Mouse (Mus musculus): ENCODE measurements around the gene Tlr9. TPM values are rescaled to one million over a fixed set of nuclear protein-coding genes. Genes with fewer than 3 reads are reported as not detected.
A peak's percentile ranks its signal among the peaks of the same experiment; 100 is the strongest.

Gene Tlr9
- total RNA-seq (2021), result 1 to 10 TPM; 1.0 to 1.2 TPM
- long read RNA-seq, experiment 1, result 0 reads
- long read RNA-seq, experiment 2, result 0 reads

DNA sequence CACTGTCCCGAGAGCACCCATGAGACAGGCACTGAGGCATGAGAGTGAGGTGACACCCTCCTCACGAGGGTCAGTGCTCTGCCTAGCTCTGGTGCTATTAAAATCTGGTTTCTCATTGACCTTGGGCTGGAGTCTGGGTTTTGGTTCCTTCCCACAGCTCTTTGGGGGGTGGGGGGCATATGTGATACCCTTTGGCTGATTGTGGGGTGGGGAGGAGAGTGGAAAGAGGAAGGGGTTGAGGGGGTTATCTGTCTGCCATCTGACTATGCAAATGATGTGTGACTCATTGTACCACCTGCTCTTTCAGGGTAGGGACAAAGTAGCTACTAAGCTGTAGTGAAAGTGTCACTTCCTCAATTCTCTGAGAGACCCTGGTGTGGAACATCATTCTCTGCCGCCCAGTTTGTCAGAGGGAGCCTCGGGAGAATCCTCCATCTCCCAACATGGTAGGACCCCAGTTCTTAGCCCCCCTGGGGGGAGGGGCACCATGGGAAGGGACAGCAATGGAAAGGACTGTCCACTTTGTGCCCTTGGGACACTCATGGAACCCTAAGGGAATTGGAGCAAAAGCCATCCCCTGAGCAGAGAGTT is at the start of gene Tlr9:
Gene Tlr9 (plus strand): TSS at position 338 of the 591 bp plus-strand sequence.
- intact Hi-C loops (cut with DNase I), result loop anchor here (5.0 kb wide), 1 partner anchor 55 kb away; no protein-coding TSS in a partner anchor
- no peak for DNase-seq (ENCODE audit: low spot score in 2 of 2)

- DNase-seq (ENCODE audit: low spot score in 2 of 2), result no peak
- intact Hi-C loops (cut with DNase I), result loop anchor here (2.0 to 5.0 kb wide), 2 partner anchors 13 to 39 kb away; no protein-coding TSS in a partner anchor
Observed at GRCm38 (mm10) chr9:106173363-106173762, 49.0 kb upstream of the Tlr9 start.

- intact Hi-C loops (cut with DNase I), result no loop called here
Observed at GRCm38 (mm10) chr9:106175552-106176200, 46.7 kb upstream of the Tlr9 start.

DNA sequence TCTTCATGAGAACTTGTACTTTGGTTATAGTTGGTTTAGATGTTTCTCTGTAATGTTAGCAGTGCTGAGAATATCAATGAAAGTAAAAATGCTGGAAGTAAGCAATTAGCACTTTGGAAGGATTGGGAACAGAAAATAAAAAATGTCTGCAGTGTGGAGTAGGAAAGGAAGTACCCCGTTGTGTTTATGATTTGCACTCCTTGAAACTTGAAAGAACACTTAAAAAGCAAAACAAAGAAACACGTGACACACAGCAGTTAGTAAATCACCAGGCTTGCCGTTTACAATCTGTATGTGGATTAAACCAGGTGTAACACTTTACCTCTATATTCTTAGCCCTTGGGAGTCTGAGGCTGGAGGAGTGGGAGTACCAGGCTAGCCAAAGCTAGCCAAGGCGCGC is 45.6 kb upstream of the Tlr9 start:
- no peak for DNase-seq (ENCODE audit: low spot score in 2 of 2)
- intact Hi-C loops (cut with DNase I), result no loop called here

More at GRCm38 (mm10) chr9:106175552-106176200, 46.7 kb upstream of the Tlr9 start:
- no peak for DNase-seq (ENCODE audit: low spot score in 2 of 2)

DNA sequence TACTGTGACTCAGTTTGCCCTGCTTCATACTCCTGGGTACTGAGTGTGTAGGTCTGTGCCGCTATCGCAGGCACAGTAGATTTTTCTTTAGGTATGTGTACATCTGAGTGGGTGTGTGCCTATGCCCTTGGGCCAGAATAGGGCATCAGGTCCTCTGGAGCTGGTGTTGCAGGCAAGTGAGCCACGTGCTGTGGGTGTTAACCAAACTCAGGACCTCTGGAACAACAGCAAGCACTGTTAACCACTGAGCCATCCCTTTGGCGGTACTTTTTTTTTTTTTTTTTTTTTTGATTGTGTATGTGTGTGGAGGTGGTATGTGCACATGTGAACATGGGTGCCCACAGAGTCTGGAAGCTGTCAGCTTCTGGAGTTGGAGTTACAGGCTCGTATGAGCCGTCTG is 44.6 kb upstream of the Tlr9 start:
- intact Hi-C loops (cut with DNase I), result no loop called here
- DNase-seq (ENCODE audit: low spot score in 2 of 2), result no peak

- intact Hi-C loops (cut with DNase I), result no loop called here
- DNase-seq (ENCODE audit: low spot score in 2 of 2), result no peak
Observed at GRCm38 (mm10) chr9:106179454-106179853, 42.9 kb upstream of the Tlr9 start.

- intact Hi-C loops (cut with DNase I), result no loop called here
Observed at GRCm38 (mm10) chr9:106179964-106180363, 42.4 kb upstream of the Tlr9 start.

DNA sequence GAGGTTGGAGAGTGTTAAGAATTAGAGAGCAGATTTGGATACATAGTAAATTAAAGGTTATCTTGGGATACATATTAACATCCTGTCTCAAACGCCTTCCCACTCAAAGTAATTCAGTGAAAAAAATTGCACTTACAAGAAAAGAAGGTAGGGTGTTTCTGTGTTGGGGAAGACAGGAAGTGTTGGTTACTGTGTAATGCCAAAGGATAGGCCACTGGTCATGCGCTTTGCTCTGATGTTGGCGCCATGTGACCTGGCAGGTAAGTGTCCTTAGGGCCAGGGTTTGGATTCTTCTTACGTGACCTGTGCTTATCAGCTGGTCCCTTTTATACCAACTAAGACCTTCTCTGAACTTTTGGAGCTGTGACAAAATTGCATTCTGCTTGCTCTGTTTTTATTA is 40.3 kb upstream of the Tlr9 start:
- intact Hi-C loops (cut with DNase I), result no loop called here
- no peak for DNase-seq (ENCODE audit: low spot score in 2 of 2)

More at GRCm38 (mm10) chr9:106179964-106180363, 42.4 kb upstream of the Tlr9 start:
- DNase-seq (ENCODE audit: low spot score in 2 of 2), result no peak

- intact Hi-C loops (cut with DNase I), result no loop called here
- no peak for DNase-seq (ENCODE audit: low spot score in 2 of 2)
Observed at GRCm38 (mm10) chr9:106183996-106184395, 38.4 kb upstream of the Tlr9 start.

DNA sequence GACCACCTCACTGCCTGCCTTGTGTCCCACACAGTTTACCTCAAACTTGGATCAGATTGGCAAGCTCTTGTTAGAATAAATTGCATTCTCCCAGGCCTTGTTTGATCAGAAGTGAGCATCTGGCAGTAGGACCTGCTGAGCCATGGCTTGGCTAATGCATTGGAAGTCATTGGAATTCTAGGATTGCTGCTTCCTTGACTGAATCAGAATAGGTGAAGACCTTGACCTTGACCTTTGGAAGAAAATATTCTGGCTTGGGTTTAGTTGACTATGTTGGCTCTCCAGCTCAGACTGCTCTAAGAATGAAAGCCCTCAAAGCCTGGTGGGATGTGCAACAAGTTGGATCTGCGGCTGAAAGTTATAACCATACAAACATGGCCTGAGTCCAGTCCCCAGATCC is 31.0 kb upstream of the Tlr9 start:
- DNase-seq (ENCODE audit: low spot score in 2 of 2), result no peak
- intact Hi-C loops (cut with DNase I), result no loop called here

GRCm38 (mm10) chr9:106192024-106192423 is 30.4 kb upstream of the Tlr9 start:
- intact Hi-C loops (cut with DNase I), result no loop called here
- no peak for DNase-seq (ENCODE audit: low spot score in 2 of 2)

GRCm38 (mm10) chr9:106192998-106193397 is 29.4 kb upstream of the Tlr9 start:
- peak in 1 of 2 experiments; percentile 60 for DNase-seq (ENCODE audit: low spot score in 2 of 2)
- intact Hi-C loops (cut with DNase I), result no loop called here

DNA sequence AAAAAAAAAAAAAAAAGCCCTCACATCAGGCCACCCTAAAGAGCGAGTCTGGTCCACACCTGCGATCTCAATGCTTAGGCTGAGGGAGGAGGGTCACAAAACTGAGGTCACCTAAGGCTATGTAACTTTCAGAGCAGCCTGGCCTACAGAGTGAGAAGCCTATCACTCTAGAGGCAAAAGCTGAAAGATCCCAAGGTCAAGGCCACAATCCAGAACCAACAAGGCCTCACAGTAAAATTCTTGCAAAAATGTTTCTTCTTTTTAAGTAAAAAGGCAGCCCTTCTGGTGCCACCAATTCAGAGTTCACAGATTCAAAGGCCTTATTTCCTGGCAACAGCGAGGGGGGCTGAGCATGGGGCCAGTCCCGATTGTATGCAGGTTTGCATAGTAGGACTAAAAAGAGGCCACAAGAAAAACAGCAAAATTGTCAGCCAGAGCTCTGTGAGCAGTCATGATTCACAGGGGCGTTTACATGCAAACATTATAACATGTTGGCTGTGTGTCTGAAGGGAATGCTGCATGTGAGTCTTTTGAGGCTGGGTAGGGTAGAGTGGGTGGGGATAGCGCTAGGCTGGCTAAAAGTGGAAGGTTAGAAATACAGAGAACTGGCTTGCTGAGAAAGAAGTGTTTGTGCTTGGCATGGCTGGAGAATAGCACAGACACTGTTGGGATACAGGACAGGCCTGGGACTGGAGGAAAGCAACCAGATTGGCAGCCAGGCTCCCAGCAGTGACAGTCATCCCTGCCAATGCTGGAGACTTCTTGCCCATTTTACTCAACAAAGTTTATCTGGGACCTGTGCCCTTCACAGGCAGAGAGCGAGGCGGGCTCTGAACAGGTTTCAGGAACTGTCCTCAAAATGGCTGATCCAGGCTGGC is 28.2 kb upstream of the Tlr9 start:
- intact Hi-C loops (cut with DNase I), result no loop called here
- peak in 1 of 2 experiments; percentile 63 for DNase-seq (ENCODE audit: low spot score in 2 of 2)

GRCm38 (mm10) chr9:106195693-106196092 is 26.7 kb upstream of the Tlr9 start:
- intact Hi-C loops (cut with DNase I), result no loop called here
- DNase-seq (ENCODE audit: low spot score in 2 of 2), result peak in 1 of 2 experiments; percentile 70

DNA sequence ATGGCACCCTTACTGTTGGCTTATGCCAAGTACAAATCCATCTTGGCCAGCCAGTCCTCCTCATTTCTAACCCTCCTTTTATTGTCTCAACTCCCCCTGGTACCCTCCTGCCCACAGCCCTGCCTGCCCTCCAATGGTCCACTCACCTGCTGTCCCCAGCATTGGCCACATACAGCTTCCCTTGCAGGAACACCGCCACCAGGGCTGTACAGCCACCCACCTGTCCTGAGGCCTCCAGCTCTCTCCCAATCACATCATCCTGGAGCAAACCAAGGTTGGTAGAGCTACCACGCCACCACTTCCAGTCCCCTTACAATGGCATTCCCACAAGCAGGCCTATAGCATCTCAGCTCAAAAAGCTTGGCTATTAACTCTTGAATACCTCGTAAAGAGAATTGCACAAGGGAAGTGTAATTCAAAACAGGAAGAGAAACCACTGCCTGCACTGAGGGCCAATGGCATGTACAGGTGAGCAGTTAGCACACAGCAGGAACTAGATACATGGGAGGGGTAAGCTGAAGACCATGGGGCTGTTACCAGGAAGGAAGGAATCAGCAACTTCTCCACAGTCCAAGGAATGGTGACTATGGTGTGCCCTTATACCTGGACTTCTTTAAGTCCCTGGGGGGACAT is 25.2 kb upstream of the Tlr9 start:
- intact Hi-C loops (cut with DNase I), result no loop called here
- no peak for DNase-seq (ENCODE audit: low spot score in 2 of 2)

DNA sequence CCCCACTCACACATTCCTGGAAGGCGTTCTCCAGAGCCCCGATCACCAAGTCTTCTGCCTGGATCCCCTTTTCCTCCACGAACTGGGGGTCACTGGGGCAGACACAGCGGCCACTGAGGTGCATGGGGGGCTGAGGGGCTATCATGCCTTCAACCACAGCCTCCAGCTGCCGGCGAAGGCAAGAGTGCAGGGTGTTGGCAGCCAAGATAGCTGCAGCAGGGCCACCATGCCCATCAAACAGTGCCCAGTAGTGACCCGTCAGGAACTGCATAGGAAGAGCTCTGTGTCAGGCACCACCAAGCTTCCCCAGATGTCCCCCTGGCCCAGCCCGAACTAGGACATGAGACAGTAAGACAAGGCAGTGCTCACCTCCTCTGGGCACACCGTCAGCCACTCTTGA is 24.7 kb upstream of the Tlr9 start:
- intact Hi-C loops (cut with DNase I), result no loop called here
- DNase-seq (ENCODE audit: low spot score in 2 of 2), result no peak

DNA sequence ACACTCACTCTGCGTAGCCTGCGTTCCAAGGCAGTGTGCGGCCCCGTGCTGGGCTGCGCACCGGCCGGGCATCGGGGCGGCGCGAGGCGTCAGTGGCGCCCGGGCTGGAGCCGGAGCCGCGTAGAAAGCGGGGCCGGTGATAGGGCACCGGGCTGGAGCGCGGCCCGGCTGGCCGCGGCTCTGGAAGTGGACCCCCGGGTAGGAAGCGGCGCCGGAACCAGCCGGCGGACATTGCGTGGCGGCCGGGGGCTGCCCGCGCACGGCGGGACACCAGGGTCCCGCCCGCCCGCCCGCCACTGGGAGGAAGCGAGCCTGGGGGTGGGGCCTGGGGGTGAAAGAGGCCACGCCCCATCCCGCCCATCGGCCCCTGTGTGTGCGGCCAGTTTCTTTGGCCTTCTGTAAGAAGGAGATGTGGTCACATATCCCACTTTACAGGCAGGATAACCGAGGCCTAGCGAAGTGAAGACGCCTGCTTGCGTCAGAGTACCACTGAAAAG is 23.4 kb upstream of the Tlr9 start:
- DNase-seq (ENCODE audit: low spot score in 2 of 2), result peak in 1 of 2 experiments; percentile 52
- intact Hi-C loops (cut with DNase I), result no loop called here

- DNase-seq (ENCODE audit: low spot score in 2 of 2), result no peak
- intact Hi-C loops (cut with DNase I), result loop anchor here (10.0 kb wide), 1 partner anchor 225 kb away; the partner anchor contains the start of gene Rpl29
Observed at GRCm38 (mm10) chr9:106199535-106200272, 22.7 kb upstream of the Tlr9 start, which contains the start of gene Ppm1m. TSS of gene Ppm1m (minus strand) at chr9:106199746.

- intact Hi-C loops (cut with DNase I), result loop anchor here (10.0 kb wide), 1 partner anchor 223 kb away; the partner anchor contains the start of gene Rpl29
- no peak for DNase-seq (ENCODE audit: low spot score in 2 of 2)
Observed at GRCm38 (mm10) chr9:106201895-106202294, 20.5 kb upstream of the Tlr9 start.

All from left cerebral cortex, postnatal 14 days (tissue).